Mouse (Mus musculus) E14TG2a.4 (cell line): ENCODE results near the gene Arhgap23.
A peak's percentile ranks its signal among the peaks of the same experiment; 100 is the strongest.

Source experiments
- H3K27me3 ChIP-seq: 2 replicates; pipeline ENCODE4 v1.6.1; 2014; ENCODE audit warnings: low read length, control low read depth; ENCODE audit not compliant: insufficient read depth
- H3K36me3 ChIP-seq: 2 replicates; pipeline ENCODE4 v1.6.1; 2014; ENCODE audit warnings: low read length, control low read depth; ENCODE audit not compliant: insufficient read depth
- H3K4me1 ChIP-seq: replicated peaks from 2 replicates; pipeline ENCODE4 v1.6.1; 2014; ENCODE audit warnings: low read depth, low read length, control low read depth
- H3K4me3 ChIP-seq: replicated peaks from 2 replicates; pipeline ENCODE4 v1.5.1; 2014; ENCODE audit warnings: mild to moderate bottlenecking, low read length
- H3K9me3 ChIP-seq: 2 replicates; pipeline ENCODE4 v1.6.1; 2014; ENCODE audit warnings: low read length, control low read depth
- CTCF ChIP-seq: conservative IDR thresholded peaks from 2 replicates; pipeline ENCODE4 v1.5.1; 2014; ENCODE audit warnings: low read length
- NANOG ChIP-seq: IDR thresholded peaks from 2 replicates; pipeline ENCODE4 v1.6.1; 2014; ENCODE audit warnings: borderline replicate concordance, low read length, mixed read lengths
- POU5F1 ChIP-seq: IDR thresholded peaks from 2 replicates; pipeline ENCODE4 v1.6.1; 2014; ENCODE audit warnings: low read length, borderline replicate concordance

Arhgap23 gene

DNA sequence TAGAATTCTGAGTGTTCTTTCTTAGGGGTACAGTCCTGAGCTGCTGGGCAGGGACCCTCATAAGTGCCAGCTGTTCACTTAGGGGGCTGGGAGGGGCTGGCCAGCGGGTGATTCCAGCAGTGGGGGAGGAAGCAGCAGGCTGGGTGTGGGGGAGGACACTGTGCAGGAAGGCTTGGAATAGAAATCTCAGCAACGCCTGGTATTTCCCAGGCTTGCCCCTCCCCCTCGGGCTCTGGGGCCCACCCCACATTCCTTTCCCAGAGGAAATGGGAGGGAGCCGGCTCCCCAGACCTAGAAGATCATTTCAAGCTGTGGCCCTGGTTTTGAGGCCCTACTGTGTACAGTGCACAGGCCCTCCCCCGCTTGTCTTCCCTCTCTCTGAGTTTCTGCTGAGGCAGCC is 22.4 kb downstream of the Arhgap23 start:
- peak overlapping the region; percentile 72; the same call in 1 of the 2 replicates for H3K4me3 ChIP-seq
- H3K27me3 ChIP-seq, result peaks cover 23% of the 10 kb centered on the region
- peaks cover 93% of the 10 kb centered on the region for H3K4me1 ChIP-seq
- H3K36me3 ChIP-seq, result peaks cover 3% of the 10 kb centered on the region
- TF ChIP-seq POU5F1 (no peak), CTCF (no peak), NANOG (no peak)
- H3K9me3 ChIP-seq, result no peaks in the 10 kb centered on the region

DNA sequence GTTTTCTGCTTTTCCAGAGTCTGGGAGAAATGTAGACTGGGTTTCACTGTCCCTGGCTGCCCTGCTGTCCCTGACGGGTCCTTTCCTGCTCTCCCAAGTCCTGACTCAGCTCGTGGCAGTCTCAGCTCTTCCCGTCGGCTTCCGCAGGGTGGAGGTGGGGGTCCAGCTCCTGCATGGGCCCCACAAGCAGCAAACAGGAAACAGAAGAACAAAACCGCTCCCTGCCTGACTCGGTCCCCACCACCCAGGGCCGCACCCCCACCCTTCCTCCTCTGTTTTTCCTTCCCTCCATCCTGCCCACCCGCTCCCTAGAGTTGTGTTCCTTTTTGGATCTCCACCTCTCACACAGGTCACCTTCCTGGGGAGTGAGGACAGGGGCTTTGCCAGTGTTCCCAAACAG is 23.5 kb downstream of the Arhgap23 start:
- Histone ChIP-seq H3K27me3 (peaks cover 23% of the 10 kb centered on the region), H3K4me1 (peaks cover 94% of the 10 kb centered on the region), H3K36me3 (peaks cover 15% of the 10 kb centered on the region), H3K4me3 (peak overlapping the region; percentile 72), H3K9me3 (no peaks in the 10 kb centered on the region)
- TF ChIP-seq NANOG, result no peak
- no peak for TF ChIP-seq CTCF
- no peak for TF ChIP-seq POU5F1

DNA sequence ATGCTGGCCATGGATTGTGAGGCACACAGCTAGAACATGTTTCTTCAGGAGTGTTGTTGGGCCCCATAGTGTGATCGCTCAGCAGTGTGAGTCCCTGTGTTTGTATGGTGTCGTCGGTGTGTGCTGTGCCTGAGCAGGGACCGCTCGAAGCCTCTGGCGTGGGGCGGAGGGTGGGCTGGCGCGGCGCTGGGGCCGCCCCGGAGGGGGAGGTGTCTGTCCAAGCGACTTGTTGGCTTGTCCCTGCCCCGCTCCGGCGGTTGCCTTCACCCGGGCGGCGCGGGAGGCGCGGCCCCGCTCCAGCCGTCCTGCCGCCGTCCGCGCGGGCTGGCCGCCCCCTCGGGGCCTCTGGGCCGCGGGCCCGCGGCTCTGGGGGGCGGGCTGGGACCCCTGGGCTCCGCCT is 24.6 kb downstream of the Arhgap23 start:
- no peaks in the 10 kb centered on the region for H3K9me3 ChIP-seq
- no peak for TF ChIP-seq NANOG
- no peak for TF ChIP-seq POU5F1
- TF ChIP-seq CTCF, result no peak
- H3K4me3 ChIP-seq, result peak overlapping the region; percentile 83
- H3K4me1 ChIP-seq, result peaks cover 92% of the 10 kb centered on the region
- H3K27me3 ChIP-seq, result peaks cover 23% of the 10 kb centered on the region
- peaks cover 25% of the 10 kb centered on the region for H3K36me3 ChIP-seq

DNA sequence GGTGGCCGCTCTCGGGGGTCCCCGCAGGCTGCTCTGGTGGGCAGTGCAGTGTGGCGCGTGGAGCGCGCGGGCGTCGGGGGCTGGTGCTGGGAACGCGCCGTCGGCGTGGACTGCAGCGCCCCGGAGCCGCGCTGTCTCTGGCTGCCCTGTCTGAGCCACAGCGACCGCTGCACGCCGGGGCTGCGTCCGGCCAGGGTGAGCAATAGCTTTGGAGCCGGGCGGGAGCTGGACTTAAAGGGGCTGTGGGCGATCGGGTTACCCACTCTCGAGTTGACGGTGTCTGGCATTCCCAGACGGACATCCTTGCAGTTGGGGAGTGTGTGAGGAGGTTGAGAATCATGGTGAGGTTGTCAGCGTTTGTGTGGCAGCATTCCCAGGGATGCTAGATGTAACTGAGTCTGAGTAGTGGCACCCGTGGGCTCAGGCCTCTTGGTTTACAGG is 25.1 kb downstream of the Arhgap23 start:
- H3K36me3 ChIP-seq, result peaks cover 31% of the 10 kb centered on the region
- TF ChIP-seq NANOG, result no peak
- TF ChIP-seq POU5F1, result no peak
- TF ChIP-seq CTCF, result no peak
- H3K4me1 ChIP-seq, result peaks cover 92% of the 10 kb centered on the region
- H3K9me3 ChIP-seq, result no peaks in the 10 kb centered on the region
- peaks cover 23% of the 10 kb centered on the region for H3K27me3 ChIP-seq
- H3K4me3 ChIP-seq, result peak overlapping the region; percentile 83

DNA sequence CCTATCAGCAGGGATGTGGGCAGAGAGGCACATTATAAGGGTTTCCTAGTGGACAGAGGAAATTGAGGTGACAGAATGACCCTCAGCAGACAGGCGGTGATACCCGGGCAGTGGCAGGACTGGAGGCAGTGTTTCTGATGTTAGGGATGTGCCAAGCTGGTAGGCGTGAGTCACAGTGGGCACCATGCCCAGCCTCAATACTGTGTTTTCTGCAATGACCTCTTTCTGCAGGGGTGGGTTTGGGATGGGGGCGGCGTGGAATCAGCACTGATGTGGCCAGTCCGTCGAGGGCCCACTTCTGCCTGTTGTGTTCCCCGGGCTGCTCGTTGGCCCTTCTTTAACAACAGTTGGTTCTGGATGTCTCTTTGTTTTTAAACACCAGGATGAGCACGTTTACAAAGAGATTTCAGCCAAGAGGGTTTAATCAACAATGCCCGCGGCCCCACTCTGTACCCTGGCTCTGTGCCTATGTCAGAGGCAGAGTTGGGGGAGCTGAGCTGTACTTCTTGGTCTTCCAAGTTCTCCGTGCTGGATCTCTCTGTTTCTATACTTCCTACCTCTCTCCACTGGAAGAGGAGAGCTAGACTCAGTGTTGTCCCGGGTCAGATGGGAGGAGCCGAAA is 25.8 kb downstream of the Arhgap23 start:
- Histone ChIP-seq H3K9me3 (no peaks in the 10 kb centered on the region), H3K36me3 (peaks cover 37% of the 10 kb centered on the region)
- TF ChIP-seq POU5F1, result no peak
- no peak for TF ChIP-seq NANOG
- TF ChIP-seq CTCF, result no peak

DNA sequence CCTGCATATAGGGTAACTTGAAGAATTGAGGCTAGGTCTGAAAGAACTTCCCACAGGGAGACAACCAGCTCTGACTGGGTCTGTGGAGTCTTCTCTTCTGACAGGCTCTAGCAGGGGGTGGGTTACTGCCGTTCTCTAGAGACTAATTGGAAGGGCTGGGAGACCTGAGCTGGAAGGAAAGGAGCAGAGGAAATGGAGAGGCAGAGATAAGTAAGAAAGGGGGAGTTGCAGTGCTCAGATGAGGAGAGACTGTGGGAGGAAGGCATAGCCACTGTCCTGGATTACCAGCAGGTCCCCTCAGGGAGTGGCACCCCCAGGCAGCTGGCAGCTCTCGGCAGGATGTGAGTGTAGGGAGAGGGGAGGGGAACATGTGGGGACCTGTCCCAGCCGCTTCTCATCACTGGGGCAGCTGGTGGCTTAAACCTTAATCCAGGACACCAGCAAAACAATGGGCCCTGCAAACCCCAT is 26.4 kb downstream of the Arhgap23 start:
- Histone ChIP-seq H3K9me3 (no peaks in the 10 kb centered on the region), H3K27me3 (peaks cover 23% of the 10 kb centered on the region), H3K4me1 (peaks cover 92% of the 10 kb centered on the region), H3K36me3 (peaks cover 42% of the 10 kb centered on the region), H3K4me3 (peak overlapping the region; percentile 83)
- TF ChIP-seq POU5F1, result no peak
- no peak for TF ChIP-seq CTCF
- TF ChIP-seq NANOG, result no peak

More for the DNA sequence above, 25.8 kb downstream of the Arhgap23 start:
- peaks cover 23% of the 10 kb centered on the region for H3K27me3 ChIP-seq
- peak overlapping the region; percentile 83 for H3K4me3 ChIP-seq
- H3K4me1 ChIP-seq, result peaks cover 92% of the 10 kb centered on the region

DNA sequence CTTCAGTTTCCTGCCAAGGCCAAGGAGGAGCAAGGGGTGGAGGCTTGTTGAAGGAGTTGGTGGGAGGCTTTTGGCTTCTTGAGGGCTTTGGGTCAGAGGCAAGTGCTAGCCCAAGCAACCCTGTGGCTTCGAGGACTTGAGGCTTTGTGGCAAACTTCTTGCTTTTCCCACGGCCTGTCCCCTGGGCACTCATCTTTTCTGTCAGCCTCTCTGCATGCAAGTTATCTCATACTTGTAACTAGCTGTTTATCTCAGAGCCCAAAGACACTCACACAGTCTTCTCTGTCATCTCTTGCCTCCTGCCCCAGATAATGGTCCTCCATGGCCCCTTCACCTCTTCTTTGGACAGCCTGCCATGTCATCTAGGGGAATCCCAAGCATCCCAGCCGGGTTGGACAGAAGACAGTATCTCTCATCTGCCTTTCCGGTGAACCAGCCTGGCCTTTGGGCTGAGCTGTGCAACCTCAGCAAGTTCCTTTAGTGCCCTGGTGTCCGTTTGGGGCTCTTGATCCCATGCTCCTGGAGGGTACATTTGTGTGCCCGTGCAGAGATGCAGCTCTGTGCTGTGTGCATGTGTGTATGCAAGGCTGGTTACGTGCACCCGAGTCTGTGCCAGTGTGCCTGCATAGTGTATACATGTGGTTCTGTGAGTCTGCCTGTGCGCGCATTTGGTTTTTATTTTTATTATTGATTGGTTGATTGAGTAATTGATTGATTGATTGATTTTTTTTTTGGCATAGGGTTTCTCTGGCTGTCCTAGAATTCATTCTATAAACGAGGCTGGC is 27.8 kb downstream of the Arhgap23 start:
- H3K9me3 ChIP-seq, result no peaks in the 10 kb centered on the region
- no peak overlapping the region for H3K4me3 ChIP-seq
- H3K27me3 ChIP-seq, result peaks cover 23% of the 10 kb centered on the region
- TF ChIP-seq POU5F1 (no peak), NANOG (no peak), CTCF (no peak)
- H3K36me3 ChIP-seq, result peaks cover 54% of the 10 kb centered on the region
- H3K4me1 ChIP-seq, result peaks cover 88% of the 10 kb centered on the region

DNA sequence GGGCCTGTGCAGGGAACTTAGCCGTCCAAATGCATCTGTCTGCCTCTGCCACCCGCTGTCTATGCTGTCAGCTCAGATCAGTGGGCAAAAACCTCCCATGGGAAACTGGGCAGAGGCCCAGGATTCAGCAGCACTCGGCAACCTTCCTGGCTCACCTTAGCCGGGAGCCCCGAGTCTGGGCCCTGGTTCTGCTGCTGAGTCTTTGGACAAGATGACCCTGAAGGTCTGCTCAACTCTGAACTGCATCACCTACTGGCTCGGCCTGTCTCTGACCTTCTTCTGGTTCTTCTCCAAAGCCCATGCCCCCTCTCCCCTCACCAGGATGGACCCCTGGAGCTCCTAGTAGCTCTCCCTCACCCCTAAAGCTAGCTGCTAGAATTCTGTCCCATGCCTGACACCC is 30.3 kb downstream of the Arhgap23 start:
- H3K36me3 ChIP-seq, result peaks cover 74% of the 10 kb centered on the region
- TF ChIP-seq POU5F1 (no peak), NANOG (no peak), CTCF (no peak)
- H3K4me3 ChIP-seq, result 0 out of 2 replicates have a peak overlapping the region, but pooled peaks have one; percentile 7

More for the DNA sequence above, 30.3 kb downstream of the Arhgap23 start:
- H3K4me1 ChIP-seq, result peaks cover 93% of the 10 kb centered on the region
- H3K27me3 ChIP-seq, result peaks cover 6% of the 10 kb centered on the region
- no peaks in the 10 kb centered on the region for H3K9me3 ChIP-seq
